Mouse (Mus musculus) liver, embryonic 16.5 days (tissue): ENCODE results near the gene Syn2. TPM values are rescaled to one million over a fixed set of nuclear protein-coding genes. Genes with fewer than 3 reads are reported as not detected.

ENCODE experiments used
- ATAC-seq: fragments of 200-750 bp; cut with Nextera tagmentation; 2 replicates; pipeline ENCODE4 v1.8.0; 2017; ENCODE audit warnings: low read depth, mild to moderate bottlenecking, moderate number of reproducible peaks, moderate library complexity
- H3K27ac ChIP-seq: fragments of 300-500 bp; sonication (generic); 2 replicates; pipeline ENCODE4 v1.5.1; 2014; ENCODE audit warnings: mild to moderate bottlenecking, low read length
- H3K27me3 ChIP-seq: fragments of 300-500 bp; sonication (generic); 2 replicates; pipeline ENCODE4 v1.6.1; 2014; ENCODE audit warnings: low read depth, low read length, mixed read lengths; ENCODE audit not compliant: control insufficient read depth, insufficient read depth
- H3K36me3 ChIP-seq: fragments of 300-500 bp; sonication (generic); 2 replicates; pipeline ENCODE4 v1.6.1; 2014; ENCODE audit warnings: mild to moderate bottlenecking; ENCODE audit not compliant: control insufficient read depth, insufficient read depth
- H3K4me1 ChIP-seq: fragments of 300-500 bp; sonication (generic); 2 replicates; pipeline ENCODE4 v1.6.1; 2014; ENCODE audit warnings: low read depth, low read length, mixed read lengths; ENCODE audit not compliant: control insufficient read depth
- H3K4me2 ChIP-seq: fragments of 300-500 bp; sonication (generic); 2 replicates; pipeline ENCODE4 v1.6.1; 2014; ENCODE audit warnings: low read depth, low read length, mixed read lengths
- H3K4me3 ChIP-seq: fragments of 300-500 bp; sonication (generic); 2 replicates; pipeline ENCODE4 v1.5.1; 2014; ENCODE audit warnings: low read depth, mild to moderate bottlenecking, low read length
- H3K9ac ChIP-seq: fragments of 300-500 bp; sonication (generic); 2 replicates; pipeline ENCODE4 v1.6.1; 2014; ENCODE audit warnings: low read depth, low read length
- H3K9me3 ChIP-seq: fragments of 300-500 bp; sonication (generic); replicated peaks from 2 replicates; pipeline ENCODE4 v1.6.1; 2016; ENCODE audit warnings: low read length; ENCODE audit not compliant: control insufficient read depth
- WGBS: fragments of 180-500 bp; shearing (Covaris S2); extraction: QIAGEN DNeasy Blood & Tissue Kit; methylation state at CpG from one replicate; pipeline ENCODE4 v1.1.7; 2014; ENCODE audit not compliant: insufficient replicate concordance; 5-methylcytosine and 5-hydroxymethylcytosine counted together
- polyA plus RNA-seq: library from polyadenylated mRNA; unstranded; fragments of >200 nt; fragmentation: Nextera tagmentation; extraction: Ambion mirVana; gene quantifications from 2 replicates; pipeline ENCODE4 v1.2.1, GENCODE M21; 2015

Syn2 gene
- polyA plus RNA-seq, 1 experiment from 2014 or later: 0.25 TPM

DNA sequence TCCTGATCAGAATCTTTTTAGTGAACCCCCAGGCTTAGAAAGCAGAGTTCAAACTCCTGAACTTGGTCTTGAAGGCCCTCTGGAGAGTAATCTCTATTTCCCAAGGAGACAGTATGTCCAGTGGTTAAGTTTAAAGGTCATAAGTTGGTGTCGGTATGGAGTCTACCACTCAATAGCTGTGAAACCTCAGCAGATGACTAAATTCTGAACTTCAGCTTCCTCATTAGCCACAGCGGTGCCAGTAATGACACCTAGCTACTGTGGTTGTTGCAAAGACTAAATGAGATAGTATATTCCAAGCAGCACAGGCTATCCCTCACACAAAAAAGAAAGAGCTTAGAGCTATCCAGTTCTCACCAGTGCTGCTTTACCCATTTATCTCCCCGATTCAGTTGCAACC lies 153.5 kb downstream of the Syn2 start:
- ATAC-seq: no peak
- Histone ChIP-seq H3K4me2 (no peak overlapping the region), H3K9me3 (no peaks in the 10 kb centered on the region), H3K4me3 (no peak overlapping the region), H3K9ac (no peak overlapping the region), H3K4me1 (no peaks in the 10 kb centered on the region), H3K36me3 (no peaks in the 10 kb centered on the region), H3K27me3 (no peaks in the 10 kb centered on the region), H3K27ac (no peak overlapping the region)
- WGBS: 66% methylated on average over 3 of the region's 3 CpGs

DNA sequence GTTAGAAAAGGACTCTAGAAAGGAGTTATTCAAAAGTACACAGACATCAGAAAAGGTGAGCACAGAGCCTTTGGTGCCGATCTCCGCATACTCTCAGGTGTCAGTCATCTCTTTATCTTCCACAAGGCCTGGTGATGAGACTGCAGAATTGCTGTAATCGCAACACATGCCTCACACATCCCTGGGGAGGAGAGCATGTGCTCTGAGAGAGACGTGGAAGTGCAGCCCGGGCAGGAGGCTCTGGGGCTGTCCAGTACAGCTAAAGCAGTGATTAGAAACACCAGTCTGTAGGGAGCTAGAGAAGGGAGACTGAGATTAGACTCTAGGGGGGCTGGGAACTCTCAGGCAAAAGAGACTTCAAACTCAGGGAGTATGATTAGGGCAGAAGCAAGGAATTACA lies 155.9 kb downstream of the Syn2 start:
- Histone ChIP-seq H3K36me3 (no peaks in the 10 kb centered on the region), H3K9ac (no peak overlapping the region), H3K4me3 (no peak overlapping the region), H3K4me2 (no peak overlapping the region), H3K9me3 (no peaks in the 10 kb centered on the region), H3K4me1 (no peaks in the 10 kb centered on the region), H3K27me3 (no peaks in the 10 kb centered on the region), H3K27ac (no peak overlapping the region)
- WGBS: 54% methylated on average over 5 of the region's 5 CpGs
- no peak for ATAC-seq

DNA sequence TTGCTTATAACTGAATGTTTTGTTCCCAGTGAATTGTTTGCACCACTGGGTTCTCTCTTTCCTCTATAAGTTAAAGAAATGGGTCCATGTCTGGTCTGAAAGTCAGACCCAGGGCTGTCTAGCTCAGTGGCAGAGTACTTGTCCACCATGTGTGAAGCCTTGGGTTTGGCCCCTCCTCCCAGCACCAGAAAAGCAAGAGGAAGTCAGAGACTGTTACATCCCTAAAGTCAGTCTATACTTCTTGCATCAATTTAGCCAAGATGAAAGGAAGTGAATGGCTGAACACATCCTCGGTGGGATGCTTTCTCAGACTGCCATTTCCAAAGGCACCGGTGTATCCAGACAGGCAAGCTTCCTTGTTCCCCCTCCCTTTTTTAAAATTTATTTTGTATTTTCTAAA lies 156.4 kb downstream of the Syn2 start:
- Histone ChIP-seq H3K4me1 (no peaks in the 10 kb centered on the region), H3K4me3 (no peak overlapping the region), H3K9ac (no peak overlapping the region), H3K4me2 (no peak overlapping the region), H3K27me3 (no peaks in the 10 kb centered on the region), H3K27ac (no peak overlapping the region), H3K36me3 (no peaks in the 10 kb centered on the region), H3K9me3 (no peaks in the 10 kb centered on the region)
- no peak for ATAC-seq
- 58% methylated on average over 2 of the region's 2 CpGs for WGBS

DNA sequence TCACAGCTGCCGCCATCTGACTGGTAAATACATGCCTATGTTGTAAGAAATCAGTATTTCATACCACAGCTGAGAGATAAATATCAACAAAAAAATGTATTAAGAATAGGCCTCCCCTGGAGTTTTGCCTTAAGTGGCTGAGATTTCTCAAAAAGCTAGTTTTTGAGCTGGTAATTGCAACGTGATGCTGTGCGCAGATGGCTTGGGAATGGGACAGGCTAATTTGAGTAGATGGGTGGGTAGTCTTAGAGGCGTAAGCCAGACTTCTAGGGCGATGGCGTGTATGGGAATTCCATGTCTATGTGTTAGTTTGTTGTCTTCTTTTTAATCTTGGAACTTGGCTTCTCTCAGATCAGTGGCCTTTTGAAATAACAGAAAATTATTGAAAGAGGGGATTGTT lies 157.1 kb downstream of the Syn2 start:
- Histone ChIP-seq H3K27ac (no peak overlapping the region), H3K4me3 (no peak overlapping the region), H3K27me3 (no peaks in the 10 kb centered on the region), H3K9me3 (no peaks in the 10 kb centered on the region), H3K36me3 (no peaks in the 10 kb centered on the region), H3K4me2 (no peak overlapping the region), H3K4me1 (no peaks in the 10 kb centered on the region), H3K9ac (no peak overlapping the region)
- WGBS: 72% methylated on average over 6 of the region's 6 CpGs
- no peak for ATAC-seq

DNA sequence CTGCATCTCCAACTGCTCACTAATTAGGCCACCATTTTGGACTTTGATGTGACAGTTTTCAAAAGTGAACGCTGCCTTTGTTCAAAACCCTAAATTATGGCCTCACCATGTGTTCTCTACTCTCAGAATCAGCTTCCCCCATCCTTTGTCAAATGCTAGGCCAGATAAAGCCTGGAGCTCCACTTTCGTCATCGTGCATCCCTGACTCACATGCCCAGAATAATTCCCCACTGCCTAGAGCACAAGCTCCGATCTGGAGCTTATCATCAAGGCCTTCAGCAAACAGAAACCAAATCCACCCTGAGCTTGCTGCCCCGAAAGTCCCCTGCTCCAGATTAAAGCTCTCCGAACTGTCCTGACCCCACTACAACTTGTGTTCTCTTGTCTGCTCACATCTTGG lies 157.9 kb downstream of the Syn2 start:
- H3K4me2 ChIP-seq: no peak overlapping the region
- no peak overlapping the region for H3K9ac ChIP-seq
- no peak for ATAC-seq
- no peaks in the 10 kb centered on the region for H3K9me3 ChIP-seq
- H3K27ac ChIP-seq: no peak overlapping the region
- WGBS: 56% methylated on average over 6 of the region's 6 CpGs
- no peaks in the 10 kb centered on the region for H3K4me1 ChIP-seq
- no peaks in the 10 kb centered on the region for H3K36me3 ChIP-seq
- no peak overlapping the region for H3K4me3 ChIP-seq
- no peaks in the 10 kb centered on the region for H3K27me3 ChIP-seq

DNA sequence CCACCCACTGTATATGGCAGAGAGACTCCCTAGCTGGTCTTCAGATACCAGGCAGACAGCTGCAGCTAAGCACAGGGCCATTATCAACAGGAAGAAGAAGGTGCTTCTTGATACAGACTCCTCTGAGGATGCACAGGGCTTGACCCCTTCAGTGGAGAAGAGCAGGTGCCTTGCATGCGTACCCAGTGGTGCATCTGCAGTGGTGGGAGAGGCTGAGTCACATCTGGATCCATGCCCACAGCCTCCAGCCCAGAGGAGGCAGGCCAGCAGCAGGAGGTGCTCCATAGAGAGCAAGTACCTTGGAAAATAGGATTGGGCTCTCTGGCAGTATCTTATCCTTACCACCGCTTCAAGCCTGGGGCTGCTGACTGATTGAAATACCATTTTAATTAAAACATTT lies 159.2 kb downstream of the Syn2 start:
- Histone ChIP-seq H3K36me3 (no peaks in the 10 kb centered on the region), H3K4me1 (no peaks in the 10 kb centered on the region), H3K27me3 (no peaks in the 10 kb centered on the region), H3K4me2 (no peak overlapping the region), H3K4me3 (no peak overlapping the region), H3K9ac (no peak overlapping the region), H3K27ac (no peak overlapping the region), H3K9me3 (no peaks in the 10 kb centered on the region)
- WGBS: 67% methylated on average over 2 of the region's 2 CpGs
- no peak for ATAC-seq

DNA sequence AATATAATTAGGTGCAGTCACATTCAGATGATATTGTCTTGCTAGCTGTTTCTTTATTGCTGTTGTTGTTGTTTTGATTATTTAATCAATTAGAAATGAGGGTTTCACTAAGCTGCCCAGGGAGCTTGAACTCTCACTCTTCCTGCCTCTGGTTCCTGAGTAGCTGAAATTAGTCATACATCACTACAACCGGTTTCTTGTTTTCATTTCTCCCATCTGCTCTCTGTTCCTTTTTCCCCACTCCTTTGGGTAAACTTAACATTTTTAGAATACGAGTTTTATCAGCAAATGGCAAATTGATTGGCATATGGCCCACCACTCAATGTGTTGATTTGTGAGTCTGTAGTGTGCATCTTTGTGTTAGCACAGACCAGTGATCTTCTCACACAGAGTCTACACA lies 172.4 kb downstream of the Syn2 start:
- Histone ChIP-seq H3K4me1 (no peaks in the 10 kb centered on the region), H3K9me3 (no peaks in the 10 kb centered on the region), H3K4me3 (no peak overlapping the region), H3K9ac (no peak overlapping the region), H3K36me3 (no peaks in the 10 kb centered on the region), H3K27ac (no peak overlapping the region), H3K27me3 (no peaks in the 10 kb centered on the region), H3K4me2 (no peak overlapping the region)
- WGBS: 52% methylated on average over 2 of the region's 2 CpGs
- no peak for ATAC-seq

DNA sequence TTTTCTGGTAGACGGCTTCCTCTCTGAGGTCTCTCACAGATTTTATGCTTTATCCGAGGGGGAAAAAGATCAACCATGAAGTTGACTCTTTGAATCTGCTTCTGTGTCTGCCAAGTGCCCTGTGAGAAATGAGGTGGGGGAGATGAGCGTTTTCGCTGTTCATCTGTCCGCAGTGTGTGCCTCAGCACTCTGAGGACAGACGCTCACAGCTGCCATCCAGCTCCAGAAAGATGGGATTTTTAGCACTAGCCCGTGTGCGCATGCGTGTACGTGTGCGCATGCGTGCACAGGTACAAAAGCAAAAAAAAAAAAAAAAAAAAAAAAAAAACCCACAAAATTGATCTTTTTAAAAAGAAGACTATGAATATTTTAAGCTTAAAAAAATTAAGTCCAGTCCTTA lies 178.1 kb downstream of the Syn2 start:
- Histone ChIP-seq H3K27ac (no peak overlapping the region), H3K4me1 (no peaks in the 10 kb centered on the region), H3K4me3 (no peak overlapping the region), H3K4me2 (no peak overlapping the region), H3K9me3 (no peaks in the 10 kb centered on the region), H3K27me3 (no peaks in the 10 kb centered on the region), H3K36me3 (no peaks in the 10 kb centered on the region), H3K9ac (no peak overlapping the region)
- ATAC-seq: no peak
- 76% methylated on average over 12 of the region's 12 CpGs for WGBS

DNA sequence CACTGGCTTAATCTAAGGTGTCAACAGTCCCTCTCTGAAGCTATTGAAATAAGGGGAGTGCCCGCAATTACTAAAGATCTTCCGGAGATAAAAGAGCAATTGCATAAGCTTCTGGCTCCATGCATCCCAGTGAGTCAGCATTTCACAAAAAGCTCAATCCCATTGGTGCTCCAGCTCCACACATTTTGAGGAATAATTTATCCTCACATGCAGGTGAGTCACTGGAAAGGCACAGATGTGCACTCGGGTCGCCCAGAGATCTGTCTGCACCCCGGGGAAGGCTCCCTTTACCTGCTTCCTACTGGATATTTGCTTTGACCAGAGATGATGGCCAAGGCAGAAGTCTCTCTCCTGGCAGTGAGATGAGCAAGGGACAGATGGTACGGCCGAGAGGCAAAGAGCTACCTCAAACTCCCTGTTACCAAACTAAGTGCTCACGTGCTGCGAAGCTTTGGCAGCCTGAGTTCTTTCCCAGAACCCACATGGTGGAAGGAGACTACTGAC lies 178.6 kb downstream of the Syn2 start:
- ATAC-seq: no peak
- no peaks in the 10 kb centered on the region for H3K27me3 ChIP-seq
- H3K9me3 ChIP-seq: no peaks in the 10 kb centered on the region
- H3K36me3 ChIP-seq: no peaks in the 10 kb centered on the region
- no peak overlapping the region for H3K4me3 ChIP-seq
- 51% methylated on average over 9 of the region's 9 CpGs for WGBS
- no peak overlapping the region for H3K9ac ChIP-seq
- no peak overlapping the region for H3K4me2 ChIP-seq
- H3K4me1 ChIP-seq: no peaks in the 10 kb centered on the region
- H3K27ac ChIP-seq: no peak overlapping the region

DNA sequence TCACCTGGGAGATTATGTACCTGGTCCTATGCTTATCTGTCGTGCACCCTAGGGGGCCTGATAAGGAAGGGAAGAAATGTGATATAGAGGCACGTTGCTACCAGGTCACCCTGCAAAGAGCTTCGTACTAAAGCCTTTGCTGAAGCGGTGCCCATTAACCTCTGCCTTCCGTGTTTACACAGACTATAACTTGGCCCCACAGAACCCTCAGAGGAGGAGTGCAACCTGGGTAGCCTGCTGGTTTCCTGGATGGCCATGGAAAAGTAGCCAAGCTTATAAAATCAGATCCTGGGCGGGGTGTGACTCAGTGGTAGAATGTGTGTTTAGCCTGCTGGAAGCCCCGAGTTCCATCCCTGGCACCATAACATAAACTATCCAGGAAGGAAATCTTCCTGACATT lies 179.2 kb downstream of the Syn2 start:
- Histone ChIP-seq H3K9ac (no peak overlapping the region), H3K27ac (no peak overlapping the region), H3K36me3 (no peaks in the 10 kb centered on the region), H3K9me3 (no peaks in the 10 kb centered on the region), H3K4me2 (no peak overlapping the region), H3K4me1 (no peaks in the 10 kb centered on the region), H3K27me3 (no peaks in the 10 kb centered on the region), H3K4me3 (no peak overlapping the region)
- WGBS: 60% methylated on average over 7 of the region's 7 CpGs
- no peak for ATAC-seq
